Mouse (Mus musculus): Measurements from ENCODE around the gene Ptbp1.
A peak's percentile ranks its signal among the peaks of the same experiment; 100 is the strongest.
"Not testable (repeated sequence)": the region's sequence is repeated elsewhere in the genome, so short reads cannot be mapped to it uniquely, and the experiment has no call there.

DNA sequence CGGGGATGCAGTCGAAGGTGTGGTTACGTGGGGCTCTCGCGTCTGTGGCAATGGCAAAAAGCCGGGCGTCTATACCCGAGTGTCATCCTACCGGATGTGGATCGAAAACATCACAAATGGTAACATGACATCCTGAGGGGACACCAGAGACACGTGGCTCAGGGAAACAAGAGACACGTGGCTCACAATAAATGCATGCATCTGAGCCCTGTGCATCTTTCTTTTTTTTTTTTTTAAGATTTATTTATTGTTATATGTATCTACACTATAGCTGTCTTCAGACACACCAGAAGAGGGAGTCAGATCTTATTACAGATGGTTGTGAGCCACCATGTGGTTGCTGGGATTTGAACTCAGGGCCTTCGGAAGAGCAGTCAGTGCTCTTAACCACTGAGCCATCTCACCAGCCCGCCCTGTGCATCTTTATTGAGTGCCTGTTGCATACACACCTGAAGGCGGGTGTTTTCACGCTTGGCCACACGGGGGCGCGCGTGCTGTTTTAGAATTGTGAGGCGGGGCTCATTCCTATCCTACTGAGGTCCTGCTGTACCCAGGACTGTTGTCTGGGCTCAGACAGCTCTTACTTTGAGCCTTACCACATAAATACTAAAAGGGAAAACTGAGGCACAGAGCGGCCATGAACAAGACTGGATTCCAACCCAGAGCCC lies 38.4 kb downstream of the Ptbp1 start:
- TF ChIP-seq CTCF (conservative IDR thresholded peaks at IDR 0.05; ENCODE audit: insufficient read depth, insufficient read length, low read depth, low read length) = peak; percentile 79
- TF ChIP-seq POLR2A (IDR thresholded peaks at IDR 0.05; ENCODE audit: low read depth, low read length) = not testable (repeated sequence)

All from kidney, adult 2 months (tissue).